Mouse (Mus musculus) heart, embryonic 12.5 days (tissue): ENCODE measurements around the gene Ap1g2. TPM values are rescaled to one million over a fixed set of nuclear protein-coding genes. Genes with fewer than 3 reads are reported as not detected.

Experiments
- ATAC-seq: fragments of 200-750 bp; cut with Nextera tagmentation; 2 replicates; pipeline ENCODE4 v1.8.0; 2017; ENCODE audit warnings: moderate TSS enrichment, moderate library complexity; ENCODE audit not compliant: insufficient number of reproducible peaks, low FRiP score
- H3K27ac ChIP-seq: fragments of 300-500 bp; sonication (generic); 2 replicates; pipeline ENCODE4 v1.5.1; 2016; ENCODE audit warnings: mild to moderate bottlenecking, moderate library complexity; ENCODE audit not compliant: poor library complexity, severe bottlenecking
- H3K27me3 ChIP-seq: fragments of 300-500 bp; sonication (generic); replicated peaks from 2 replicates; pipeline ENCODE4 v1.6.1; 2016; ENCODE audit warnings: mild to moderate bottlenecking, moderate library complexity
- H3K36me3 ChIP-seq: fragments of 300-500 bp; sonication (generic); 2 replicates; pipeline ENCODE4 v1.6.1; 2016; ENCODE audit warnings: mild to moderate bottlenecking, moderate library complexity
- H3K4me1 ChIP-seq: fragments of 300-500 bp; sonication (generic); replicated peaks from 2 replicates; pipeline ENCODE4 v1.6.1; 2016; ENCODE audit warnings: mild to moderate bottlenecking
- H3K4me2 ChIP-seq: fragments of 300-500 bp; sonication (generic); 2 replicates; pipeline ENCODE4 v1.6.1; 2016; ENCODE audit warnings: mild to moderate bottlenecking, moderate library complexity
- H3K4me3 ChIP-seq: fragments of 300-500 bp; sonication (generic); 2 replicates; pipeline ENCODE4 v1.5.1; 2016; ENCODE audit warnings: mild to moderate bottlenecking
- H3K9ac ChIP-seq: fragments of 300-500 bp; sonication (generic); 2 replicates; pipeline ENCODE4 v1.6.1; 2016; ENCODE audit warnings: mild to moderate bottlenecking, moderate library complexity
- H3K9me3 ChIP-seq: fragments of 300-500 bp; sonication (generic); replicated peaks from 2 replicates; pipeline ENCODE4 v1.6.1; 2016; ENCODE audit warnings: mild to moderate bottlenecking, moderate library complexity
- WGBS: fragments of 180-500 bp; shearing (Covaris S2); methylation state at CpG from one replicate; pipeline ENCODE4 v1.1.7; 2016; 5-methylcytosine and 5-hydroxymethylcytosine counted together
- polyA plus RNA-seq: library from polyadenylated mRNA; unstranded; fragments of >200 nt; fragmentation: Nextera tagmentation; extraction: Ambion mirVana; gene quantifications from 2 replicates; pipeline ENCODE4 v1.2.1, GENCODE M21; 2016

The Ap1g2 gene
- polyA plus RNA-seq, 1 experiment from 2014 or later, result 8.7 TPM

DNA sequence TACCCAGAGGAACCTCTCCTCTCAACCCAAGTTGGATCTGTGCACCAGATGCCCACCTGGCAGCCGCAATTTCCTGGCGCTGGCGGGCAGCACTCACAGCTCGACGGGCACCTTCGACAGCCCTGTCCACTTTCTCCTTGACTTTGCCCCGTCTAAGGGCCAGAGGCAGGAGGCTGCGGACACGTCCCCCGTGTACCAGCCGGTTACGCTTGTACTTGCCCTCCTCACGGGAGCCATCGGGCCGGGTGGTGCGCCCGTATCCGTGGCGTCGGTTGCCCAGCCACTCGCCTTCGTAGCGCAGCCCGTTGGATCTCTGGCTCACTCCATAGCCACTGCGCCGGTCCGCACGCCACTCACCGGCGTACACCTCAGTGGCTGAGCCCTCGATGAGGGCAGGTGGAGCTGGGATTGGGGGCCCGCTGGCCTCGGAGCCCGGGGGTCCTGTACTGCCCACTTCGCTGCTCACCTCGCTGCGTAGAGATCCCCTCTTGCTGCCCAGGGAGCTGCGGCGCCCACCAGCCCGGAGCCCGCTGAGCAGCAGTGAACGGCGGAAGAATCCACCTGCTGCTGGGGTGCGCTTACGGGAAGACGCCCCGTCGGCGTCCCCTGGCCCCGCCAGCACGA, 7.1 kb upstream of the Ap1g2 start:
- 55% methylated on average over 51 of the region's 51 CpGs for WGBS
- Histone ChIP-seq H3K9ac (no peak overlapping the region), H3K9me3 (no peaks in the 10 kb centered on the region), H3K4me1 (peaks cover 37% of the 10 kb centered on the region), H3K36me3 (no peaks in the 10 kb centered on the region), H3K27ac (no peak overlapping the region), H3K4me3 (peak overlapping the region; percentile 58; the same call in 1 of the 2 replicates), H3K4me2 (peak overlapping the region; percentile 100; the same call in 1 of the 2 replicates), H3K27me3 (peaks cover 94% of the 10 kb centered on the region)
- ATAC-seq, result no peak

DNA sequence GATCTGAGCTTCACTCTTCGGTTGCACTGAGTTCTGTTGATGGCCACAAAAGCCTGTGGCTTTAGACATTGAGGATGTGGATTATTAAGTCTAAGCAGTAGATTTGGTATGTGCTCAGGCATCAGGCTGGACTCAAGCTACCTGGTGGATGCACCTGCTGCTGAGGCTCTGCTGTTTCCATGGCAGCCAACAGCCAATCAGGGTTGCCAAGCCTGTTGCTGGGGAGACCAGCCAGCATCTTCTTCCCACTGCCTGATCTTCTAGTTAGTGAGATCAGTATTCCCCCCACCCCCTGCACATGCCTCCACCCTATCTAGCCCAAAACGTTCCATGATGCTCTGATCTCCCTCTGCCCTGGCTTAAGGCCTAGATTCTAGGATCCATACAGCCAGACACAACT, 5.3 kb upstream of the Ap1g2 start:
- Histone ChIP-seq H3K9ac (no peak overlapping the region), H3K27ac (no peak overlapping the region), H3K36me3 (no peaks in the 10 kb centered on the region), H3K9me3 (no peaks in the 10 kb centered on the region), H3K4me3 (no peak overlapping the region), H3K4me2 (no peak overlapping the region), H3K4me1 (peaks cover 35% of the 10 kb centered on the region), H3K27me3 (peaks cover 93% of the 10 kb centered on the region)
- ATAC-seq, result no peak
- WGBS, result 71% methylated on average over 2 of the region's 2 CpGs

DNA sequence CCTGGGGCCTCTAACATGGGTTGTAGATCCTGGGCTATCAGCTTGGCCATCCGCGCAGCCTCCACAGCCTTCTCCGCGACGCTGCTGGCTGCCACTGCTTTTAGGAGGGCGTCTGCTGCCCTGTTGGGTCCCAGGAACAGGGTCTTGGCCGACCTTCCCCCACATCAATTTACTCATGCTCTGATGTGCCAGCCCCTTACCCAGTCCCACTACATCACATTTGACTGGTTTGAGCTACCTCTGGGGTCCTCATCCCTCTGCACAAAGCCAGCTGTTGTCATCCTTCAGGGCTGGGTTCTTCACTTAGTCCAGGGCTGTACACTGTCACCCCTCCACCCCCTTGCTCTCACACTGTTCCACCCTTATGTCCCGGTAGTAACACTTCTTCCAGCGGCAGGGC, 3.7 kb upstream of the Ap1g2 start:
- Histone ChIP-seq H3K4me2 (no peak overlapping the region), H3K9ac (no peak overlapping the region)
- 33% methylated on average over 9 of the region's 9 CpGs for WGBS

DNA sequence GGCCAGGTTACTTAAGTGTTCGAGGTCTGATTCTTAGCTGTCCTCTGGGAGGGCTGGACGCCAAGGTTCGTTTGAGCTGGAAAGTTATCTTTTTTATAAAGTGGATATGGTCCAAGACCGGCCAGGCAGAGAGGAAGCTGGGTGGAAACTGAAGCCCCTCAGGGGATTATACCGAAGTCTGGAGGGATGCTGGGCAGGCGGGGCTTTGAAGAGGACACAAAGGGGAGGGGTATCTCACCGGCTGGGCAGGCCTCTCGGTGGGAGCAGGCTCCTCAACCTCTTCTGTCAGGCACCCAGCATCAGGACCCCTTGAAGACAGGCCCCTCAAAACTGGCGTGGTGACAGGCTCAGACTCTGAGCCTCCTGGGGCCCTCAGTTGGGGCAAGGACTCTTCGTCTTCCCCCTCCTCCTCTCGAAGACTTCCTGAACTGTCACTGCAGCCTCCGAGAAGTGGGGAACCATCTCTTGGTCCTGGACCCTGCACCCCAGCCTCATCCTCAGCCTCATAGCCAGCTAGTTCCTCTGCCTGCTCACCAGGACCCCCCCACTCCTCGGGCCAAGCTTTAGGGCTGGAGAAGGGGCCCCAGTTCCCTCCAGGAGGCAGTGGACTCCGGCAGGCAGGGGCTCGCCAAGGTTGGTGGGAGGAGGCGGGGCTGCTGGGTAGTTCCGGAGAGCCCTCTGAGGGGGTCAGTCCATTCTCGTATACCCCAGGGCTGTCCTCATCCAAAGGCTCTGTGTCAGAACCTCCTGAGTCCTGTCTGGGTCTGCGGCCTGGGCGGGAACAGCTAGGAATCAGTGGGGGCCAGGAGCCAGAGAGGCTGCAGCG, 2.9 kb upstream of the Ap1g2 start:
- Histone ChIP-seq H3K4me1 (peaks cover 22% of the 10 kb centered on the region), H3K9me3 (no peaks in the 10 kb centered on the region), H3K4me2 (no peak overlapping the region), H3K36me3 (no peaks in the 10 kb centered on the region), H3K27me3 (peaks cover 73% of the 10 kb centered on the region), H3K4me3 (no peak overlapping the region), H3K9ac (no peak overlapping the region), H3K27ac (no peak overlapping the region)
- 15% methylated on average over 21 of the region's 21 CpGs for WGBS
- no peak for ATAC-seq

More for the DNA sequence above, 3.7 kb upstream of the Ap1g2 start:
- Histone ChIP-seq H3K36me3 (no peaks in the 10 kb centered on the region), H3K9me3 (no peaks in the 10 kb centered on the region), H3K27ac (no peak overlapping the region), H3K4me3 (no peak overlapping the region), H3K4me1 (peaks cover 29% of the 10 kb centered on the region), H3K27me3 (peaks cover 77% of the 10 kb centered on the region)
- ATAC-seq, result no peak

DNA sequence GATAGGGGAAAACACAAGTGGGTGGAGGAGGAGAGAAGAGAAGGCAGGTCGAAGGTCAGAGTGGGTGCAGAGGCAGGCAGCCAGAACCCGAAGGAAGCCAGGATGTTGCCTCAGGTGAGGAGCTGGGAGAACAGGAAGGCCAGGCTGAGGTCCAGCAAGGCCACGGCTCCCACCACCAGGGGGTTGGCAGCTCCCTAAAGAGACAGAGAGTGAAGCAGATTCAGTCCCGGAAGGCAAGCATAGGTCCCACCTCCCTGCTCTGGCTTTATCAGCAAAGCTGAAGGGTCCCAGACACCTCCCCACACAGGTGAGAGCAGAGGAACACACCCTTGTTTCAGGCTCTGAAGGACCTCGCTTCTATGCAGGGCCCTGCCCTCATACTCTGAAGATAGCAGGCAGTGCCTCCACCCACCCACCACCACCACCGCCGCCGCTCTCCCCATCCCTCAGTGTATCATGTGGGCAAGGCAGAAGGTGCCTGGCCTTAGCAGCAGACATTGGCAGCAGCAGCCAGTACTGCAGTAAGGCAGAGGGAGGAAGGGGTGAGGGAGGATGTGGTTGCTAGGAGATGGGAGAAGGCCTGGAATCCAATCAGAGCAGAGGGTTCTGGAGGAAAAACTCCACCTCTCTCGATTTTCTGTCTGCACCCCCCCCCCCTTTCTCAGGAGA, 1.9 kb upstream of the Ap1g2 start:
- H3K9me3 ChIP-seq, result no peaks in the 10 kb centered on the region
- no peaks in the 10 kb centered on the region for H3K36me3 ChIP-seq
- WGBS, result 36% methylated on average over 9 of the region's 9 CpGs
- no peak overlapping the region for H3K4me2 ChIP-seq
- H3K27ac ChIP-seq, result no peak overlapping the region
- H3K27me3 ChIP-seq, result peaks cover 72% of the 10 kb centered on the region
- no peak for ATAC-seq
- no peak overlapping the region for H3K9ac ChIP-seq
- H3K4me1 ChIP-seq, result peaks cover 19% of the 10 kb centered on the region
- H3K4me3 ChIP-seq, result no peak overlapping the region

DNA sequence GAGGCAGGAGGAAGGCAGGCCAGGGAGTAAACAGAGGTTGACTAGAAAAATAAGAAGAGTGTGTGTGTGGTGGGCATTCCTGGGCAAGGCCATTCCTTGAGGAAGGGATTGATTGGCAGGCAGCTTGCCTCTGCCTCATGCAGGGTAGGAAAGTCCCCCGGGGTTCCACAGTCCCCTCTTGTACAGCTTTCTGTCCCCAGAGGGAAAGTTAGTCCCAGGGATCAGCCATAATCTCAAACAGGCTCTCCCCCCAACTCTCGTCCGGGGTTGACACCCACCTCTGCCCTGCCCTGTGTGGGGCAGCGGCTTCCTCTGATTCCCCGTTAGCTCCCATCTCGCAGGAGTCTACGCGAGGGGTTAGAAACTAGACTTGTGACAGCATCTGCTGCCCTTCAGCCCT, 597 bp upstream of the Ap1g2 start:
- no peak overlapping the region for H3K9ac ChIP-seq
- H3K36me3 ChIP-seq, result no peaks in the 10 kb centered on the region
- no peaks in the 10 kb centered on the region for H3K9me3 ChIP-seq
- H3K27me3 ChIP-seq, result peaks cover 65% of the 10 kb centered on the region
- no peak overlapping the region for H3K27ac ChIP-seq
- no peak overlapping the region for H3K4me3 ChIP-seq
- no peak overlapping the region for H3K4me2 ChIP-seq
- no peak for ATAC-seq
- H3K4me1 ChIP-seq, result peaks cover 19% of the 10 kb centered on the region
- WGBS, result 62% methylated on average over 8 of the region's 8 CpGs

DNA sequence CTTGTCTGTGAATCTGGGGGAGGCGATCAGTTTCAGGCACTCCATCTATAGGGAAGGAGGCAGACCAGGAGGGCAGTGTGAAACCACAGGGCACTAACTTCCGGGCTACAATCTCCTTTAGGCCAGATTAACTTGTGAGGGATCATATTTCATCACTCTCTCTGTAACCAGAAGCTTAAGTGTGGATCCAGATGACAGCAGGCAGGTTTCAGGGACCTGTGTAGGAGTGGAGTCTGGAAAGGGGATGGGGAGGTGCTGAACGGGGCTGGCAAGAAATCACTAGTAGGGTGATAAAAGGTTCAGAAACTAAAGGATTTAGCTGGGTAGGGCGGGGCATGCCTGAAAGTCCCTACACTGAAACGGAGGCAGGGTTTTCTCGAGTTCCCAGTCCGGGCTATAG, 1.0 kb downstream of the Ap1g2 start:
- Histone ChIP-seq H3K4me1 (peaks cover 19% of the 10 kb centered on the region), H3K9me3 (no peaks in the 10 kb centered on the region), H3K27me3 (peaks cover 51% of the 10 kb centered on the region), H3K9ac (peak overlapping the region; percentile 62; the same call in 1 of the 2 replicates), H3K36me3 (peaks cover 5% of the 10 kb centered on the region; the same call in 1 of the 2 replicates), H3K4me2 (peak overlapping the region; percentile 80), H3K4me3 (peak overlapping the region; percentile 53), H3K27ac (no peak overlapping the region)
- ATAC-seq, result no peak
- 4% methylated on average over 7 of the region's 7 CpGs for WGBS

DNA sequence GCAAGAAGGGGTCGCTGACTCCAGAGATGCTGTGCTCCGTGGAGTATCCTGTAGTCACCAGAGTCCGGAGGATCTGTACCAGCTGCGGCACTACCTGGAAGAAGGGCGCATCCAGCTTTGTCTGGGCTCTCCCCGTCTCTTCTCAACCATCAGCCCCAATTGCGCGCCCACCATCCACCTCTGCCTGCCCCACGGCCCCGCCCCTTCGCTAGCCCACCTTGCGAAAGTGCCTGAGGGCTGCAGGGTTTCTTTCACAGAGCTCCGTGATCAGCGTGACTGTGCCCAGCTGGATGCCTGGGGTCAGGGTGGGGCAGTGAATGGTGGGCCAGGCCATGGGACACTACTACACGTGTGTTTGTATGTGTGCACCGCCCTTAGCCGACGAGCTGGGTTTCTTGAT, 2.0 kb downstream of the Ap1g2 start:
- H3K4me3 ChIP-seq, result no peak overlapping the region
- no peak overlapping the region for H3K27ac ChIP-seq
- H3K36me3 ChIP-seq, result peaks cover 5% of the 10 kb centered on the region; the same call in 1 of the 2 replicates
- no peak for ATAC-seq
- H3K4me1 ChIP-seq, result peaks cover 16% of the 10 kb centered on the region
- WGBS, result 85% methylated on average over 18 of the region's 18 CpGs
- H3K27me3 ChIP-seq, result peaks cover 40% of the 10 kb centered on the region
- H3K9me3 ChIP-seq, result no peaks in the 10 kb centered on the region
- no peak overlapping the region for H3K4me2 ChIP-seq
- no peak overlapping the region for H3K9ac ChIP-seq

DNA sequence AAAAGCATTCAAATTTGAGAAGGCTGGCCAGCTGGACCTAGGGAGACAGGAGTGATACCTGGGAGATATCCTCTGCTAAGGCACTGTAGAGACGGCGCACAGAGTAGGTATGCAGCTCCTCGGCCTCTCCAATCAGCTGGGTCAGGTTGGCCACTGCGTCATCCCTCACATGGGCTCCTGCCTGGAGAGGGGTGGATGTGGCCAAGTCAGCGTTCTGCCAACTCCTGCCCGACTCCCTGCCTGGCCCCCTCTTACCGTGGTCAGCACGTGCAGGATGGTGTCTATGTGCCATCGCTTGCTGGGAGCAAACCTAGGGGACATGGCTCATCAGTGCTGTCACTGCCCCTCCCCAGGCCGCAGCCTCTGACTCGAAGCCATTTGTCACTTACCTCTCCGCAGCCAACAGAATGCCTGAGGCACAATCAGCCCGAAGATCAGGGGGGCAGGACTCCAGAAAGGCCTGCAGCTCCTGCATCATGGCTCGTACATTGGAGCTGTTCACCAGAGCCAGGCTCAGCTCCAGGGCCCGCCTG, 4.1 kb downstream of the Ap1g2 start:
- no peak overlapping the region for H3K4me3 ChIP-seq
- H3K4me1 ChIP-seq, result peaks cover 12% of the 10 kb centered on the region
- H3K27me3 ChIP-seq, result peaks cover 21% of the 10 kb centered on the region; the same call in 1 of the 2 replicates
- peaks cover 24% of the 10 kb centered on the region for H3K36me3 ChIP-seq
- H3K9ac ChIP-seq, result no peak overlapping the region
- no peaks in the 10 kb centered on the region for H3K9me3 ChIP-seq
- ATAC-seq, result no peak
- no peak overlapping the region for H3K4me2 ChIP-seq
- WGBS, result 80% methylated on average over 15 of the region's 15 CpGs
- no peak overlapping the region for H3K27ac ChIP-seq

DNA sequence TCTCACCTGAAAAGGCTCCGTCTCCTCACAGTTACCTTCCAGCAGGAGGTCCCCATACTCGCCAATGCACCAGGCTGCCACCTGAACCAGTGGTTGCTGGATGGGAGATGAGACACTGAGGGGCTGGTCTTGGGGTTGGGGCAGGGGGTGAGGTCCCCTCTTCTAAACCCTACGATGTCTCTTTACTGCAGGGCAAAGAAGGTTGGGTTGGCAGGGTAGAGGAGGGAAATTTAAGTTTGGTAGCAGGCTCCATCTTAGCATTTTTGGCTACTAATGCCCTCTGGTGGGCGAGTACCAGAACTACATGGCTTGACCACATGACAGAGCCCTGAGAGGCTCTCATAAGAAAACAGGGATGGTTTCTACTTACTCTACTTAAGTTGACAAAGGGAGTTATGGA, 4.8 kb downstream of the Ap1g2 start:
- peaks cover 19% of the 10 kb centered on the region for H3K4me1 ChIP-seq
- no peak overlapping the region for H3K4me3 ChIP-seq
- H3K36me3 ChIP-seq, result peaks cover 24% of the 10 kb centered on the region
- H3K4me2 ChIP-seq, result no peak overlapping the region
- H3K9ac ChIP-seq, result no peak overlapping the region
- no peak for ATAC-seq
- H3K27me3 ChIP-seq, result peaks cover 17% of the 10 kb centered on the region; the same call in 1 of the 2 replicates
- H3K27ac ChIP-seq, result no peak overlapping the region
- H3K9me3 ChIP-seq, result no peaks in the 10 kb centered on the region
- WGBS, result 47% methylated on average over 4 of the region's 4 CpGs

DNA sequence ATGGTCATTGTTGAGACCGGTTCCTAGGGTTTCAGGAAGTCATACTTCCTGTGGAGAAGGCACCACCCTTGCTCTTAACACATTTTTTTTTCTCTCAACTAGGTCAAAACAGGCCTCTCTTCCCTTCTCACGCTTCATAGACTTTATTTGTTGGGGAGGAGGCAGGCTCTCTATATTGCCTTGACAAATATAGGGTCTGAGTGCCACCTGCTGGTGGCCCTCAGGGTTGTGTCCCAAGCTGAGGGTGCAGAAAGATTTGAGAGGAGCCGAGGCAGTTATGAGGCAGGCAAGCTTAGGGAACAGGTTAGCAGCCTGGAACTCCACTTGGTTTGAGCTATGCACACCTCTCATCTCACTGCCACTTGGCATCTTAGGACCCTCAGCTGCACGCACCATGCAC, 8.3 kb downstream of the Ap1g2 start:
- no peak for ATAC-seq
- Histone ChIP-seq H3K4me1 (peaks cover 20% of the 10 kb centered on the region), H3K27ac (peak overlapping the region; percentile 48; the same call in 1 of the 2 replicates), H3K4me2 (no peak overlapping the region), H3K36me3 (peaks cover 24% of the 10 kb centered on the region), H3K9ac (no peak overlapping the region), H3K27me3 (0 out of 2 replicates have a peak, but pooled peaks cover 2% of the 10 kb centered on the region), H3K9me3 (no peaks in the 10 kb centered on the region), H3K4me3 (no peak overlapping the region)
- WGBS, result 53% methylated on average over 4 of the region's 4 CpGs
